Mouse (Mus musculus) heart, postnatal 10 days (tissue): ENCODE measurements around the gene Gm28363. TPM values are rescaled to one million over a fixed set of nuclear protein-coding genes. Genes with fewer than 3 reads are reported as not detected.
"Not testable (repeated sequence)": the region's sequence is repeated elsewhere in the genome, so short reads cannot be mapped to it uniquely, and the experiment has no call there.

Source experiments
- DNase-seq, 2 experiments: peaks; one replicate each; pipeline ENCODE4 v3.0.0; 2021
- intact Hi-C: fragments of 180-260 bp; cut with DNase I; formaldehyde crosslinking; loops from one replicate; pipeline ENCODE4 v1.15.1; 2025
- total RNA-seq, 2 experiments: library from RNA; stranded (reverse); gene quantifications; 2 replicates each; pipeline ENCODE4 v1.2.3; 2021

Gene Gm28363
- not detected for total RNA-seq

DNA sequence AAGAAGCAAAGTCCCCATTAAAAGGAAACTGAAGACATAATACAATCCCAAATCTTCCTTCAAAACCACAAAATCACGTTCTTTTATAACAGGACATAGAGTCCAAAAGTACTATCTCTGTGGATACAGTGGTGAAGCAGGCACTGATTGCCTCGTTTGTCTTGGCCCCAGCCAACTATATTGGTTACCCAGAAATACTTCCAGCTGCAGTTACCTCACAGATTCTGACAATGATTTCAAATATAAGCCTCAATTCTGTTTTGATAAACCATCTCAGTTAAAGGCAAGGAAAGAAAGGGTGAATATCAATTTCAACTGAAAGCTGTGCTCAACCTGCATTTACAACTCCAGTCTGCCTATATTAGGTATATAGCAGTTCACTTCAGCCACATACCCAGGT lies at the start of gene Gm28363:
TSS of gene Gm28363 (plus strand) at position 301 of the 400 bp plus-strand sequence.
- intact Hi-C loops, DNase-seq: not testable (repeated sequence)

DNA sequence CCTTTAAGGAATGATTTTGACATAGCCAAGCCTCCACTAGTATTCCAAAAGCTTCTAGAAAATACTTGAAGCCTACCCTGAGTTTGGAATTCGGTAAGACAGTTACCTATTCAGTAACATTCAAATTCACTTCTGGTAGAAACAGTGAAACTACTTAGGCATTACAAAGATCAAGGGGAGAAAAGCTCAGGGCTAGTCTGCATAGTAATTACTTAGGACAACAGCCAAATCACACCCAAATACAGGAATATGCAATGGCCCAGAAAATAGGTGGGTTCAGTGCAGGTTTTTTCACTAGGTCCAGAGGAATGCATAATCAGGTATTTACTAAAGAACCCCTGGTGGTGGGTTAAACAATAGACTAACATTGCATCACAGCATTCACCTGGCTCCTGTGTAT lies 46.7 kb upstream of the Gm28363 start:
- DNase-seq, intact Hi-C loops: not testable (repeated sequence)

Other genes with a start within 250 kb of the Gm28363 start
- not detected for gene B020011L13Rik, start 84.0 kb downstream of the Gm28363 start, total RNA-seq
- not detected for gene Gm28360, start 132.9 kb downstream of the Gm28363 start, total RNA-seq
- not detected for gene Gm28168, start 230.9 kb downstream of the Gm28363 start, total RNA-seq